Mouse (Mus musculus) kidney, embryonic 16.5 days (tissue): ENCODE data around the gene Best2. TPM values are rescaled to one million over a fixed set of nuclear protein-coding genes. Genes with fewer than 3 reads are reported as not detected.

Experiments used
- ATAC-seq: fragments of 200-750 bp; cut with Nextera tagmentation; 2 replicates; pipeline ENCODE4 v1.8.0; 2017; ENCODE audit warnings: moderate TSS enrichment; ENCODE audit not compliant: low FRiP score, low TSS enrichment
- H3K27ac ChIP-seq: fragments of 300-500 bp; sonication (generic); 2 replicates; pipeline ENCODE4 v1.5.1; 2014; ENCODE audit warnings: low read length
- H3K27me3 ChIP-seq: fragments of 300-500 bp; sonication (generic); 2 replicates; pipeline ENCODE4 v1.6.1; 2014; ENCODE audit warnings: low read length, control low read depth, mixed read lengths; ENCODE audit not compliant: insufficient read depth
- H3K36me3 ChIP-seq: fragments of 300-500 bp; sonication (generic); 2 replicates; pipeline ENCODE4 v1.6.1; 2014; ENCODE audit warnings: low read length, control low read depth, mixed read lengths; ENCODE audit not compliant: insufficient read depth
- H3K4me1 ChIP-seq: fragments of 300-500 bp; sonication (generic); 2 replicates; pipeline ENCODE4 v1.6.1; 2014; ENCODE audit warnings: low read length, control low read depth, mixed read lengths; ENCODE audit not compliant: insufficient read depth
- H3K4me2 ChIP-seq: fragments of 300-500 bp; sonication (generic); replicated peaks from 2 replicates; pipeline ENCODE4 v1.6.1; 2014; ENCODE audit warnings: low read depth, low read length
- H3K4me3 ChIP-seq: fragments of 300-500 bp; sonication (generic); 2 replicates; pipeline ENCODE4 v1.5.1; 2014; ENCODE audit warnings: mild to moderate bottlenecking, low read length
- H3K9ac ChIP-seq: fragments of 300-500 bp; sonication (generic); replicated peaks from 2 replicates; pipeline ENCODE4 v1.6.1; 2014; ENCODE audit warnings: low read length
- H3K9me3 ChIP-seq: fragments of 300-500 bp; sonication (generic); 2 replicates; pipeline ENCODE4 v1.6.1; 2016; ENCODE audit warnings: low read length, control low read depth
- WGBS: fragments of 180-500 bp; shearing (Covaris S2); extraction: QIAGEN DNeasy Blood & Tissue Kit; methylation state at CpG from one replicate; pipeline ENCODE4 v1.1.7; 2014; 5-methylcytosine and 5-hydroxymethylcytosine counted together
- polyA plus RNA-seq: library from polyadenylated mRNA; unstranded; fragments of >200 nt; fragmentation: Nextera tagmentation; extraction: Ambion mirVana; gene quantifications from 2 replicates; pipeline ENCODE4 v1.2.1, GENCODE M21; 2015

The Best2 gene
- polyA plus RNA-seq, 1 experiment from 2014 or later = not detected

- Histone ChIP-seq H3K36me3 (peaks cover 25% of the 10 kb centered on the region), H3K4me2 (peak overlapping the region; percentile 83), H3K9me3 (no peaks in the 10 kb centered on the region), H3K4me3 (peak overlapping the region; percentile 87), H3K27me3 (no peaks in the 10 kb centered on the region), H3K4me1 (peaks cover 26% of the 10 kb centered on the region), H3K9ac (peak overlapping the region; percentile 87), H3K27ac (peak overlapping the region; percentile 100)
- peak; percentile 11; the same call in 1 of the 2 replicates for ATAC-seq
- under 1% methylated on average over 15 of the region's 15 CpGs for WGBS
Measured at GRCm38 (mm10) chr8:85035728-85036310, 21.5 kb upstream of the Best2 start.

- 4% methylated on average over 12 of the region's 12 CpGs for WGBS
- H3K27me3 ChIP-seq = no peaks in the 10 kb centered on the region
- H3K4me2 ChIP-seq = peak overlapping the region; percentile 83
- peak overlapping the region; percentile 100 for H3K27ac ChIP-seq
- peak overlapping the region; percentile 87 for H3K4me3 ChIP-seq
- no peak for ATAC-seq
- H3K4me1 ChIP-seq = peaks cover 26% of the 10 kb centered on the region
- H3K9me3 ChIP-seq = no peaks in the 10 kb centered on the region
- H3K36me3 ChIP-seq = peaks cover 23% of the 10 kb centered on the region
- H3K9ac ChIP-seq = peak overlapping the region; percentile 87
Measured at GRCm38 (mm10) chr8:85035165-85035727, 20.9 kb upstream of the Best2 start.

GRCm38 (mm10) chr8:85034764-85035163, 20.4 kb upstream of the Best2 start:
- WGBS = 7% methylated on average over 13 of the region's 13 CpGs
- H3K9ac ChIP-seq = peak overlapping the region; percentile 87

GRCm38 (mm10) chr8:85033867-85034266, 19.5 kb upstream of the Best2 start:
- Histone ChIP-seq H3K27me3 (no peaks in the 10 kb centered on the region), H3K4me2 (no peak overlapping the region), H3K4me3 (no peak overlapping the region), H3K27ac (no peak overlapping the region), H3K4me1 (peaks cover 24% of the 10 kb centered on the region), H3K9ac (no peak overlapping the region), H3K9me3 (no peaks in the 10 kb centered on the region), H3K36me3 (peaks cover 36% of the 10 kb centered on the region)
- 52% methylated on average over 1 of the region's 1 CpGs for WGBS
- no peak for ATAC-seq

More at GRCm38 (mm10) chr8:85034764-85035163, 20.4 kb upstream of the Best2 start:
- Histone ChIP-seq H3K27me3 (no peaks in the 10 kb centered on the region), H3K4me1 (peaks cover 26% of the 10 kb centered on the region), H3K36me3 (peaks cover 28% of the 10 kb centered on the region), H3K4me3 (peak overlapping the region; percentile 87), H3K9me3 (no peaks in the 10 kb centered on the region), H3K4me2 (peak overlapping the region; percentile 83), H3K27ac (peak overlapping the region; percentile 100; the same call in 1 of the 2 replicates)
- ATAC-seq = no peak

GRCm38 (mm10) chr8:85032622-85033311, 18.4 kb upstream of the Best2 start:
- Histone ChIP-seq H3K36me3 (peaks cover 36% of the 10 kb centered on the region), H3K4me1 (peaks cover 29% of the 10 kb centered on the region), H3K9ac (no peak overlapping the region), H3K4me2 (no peak overlapping the region), H3K4me3 (no peak overlapping the region), H3K9me3 (no peaks in the 10 kb centered on the region), H3K27ac (no peak overlapping the region), H3K27me3 (no peaks in the 10 kb centered on the region)
- 82% methylated on average over 4 of the region's 4 CpGs for WGBS
- ATAC-seq = no peak

GRCm38 (mm10) chr8:85029271-85029670, 14.9 kb upstream of the Best2 start:
- Histone ChIP-seq H3K4me2 (0 out of 2 replicates have a peak overlapping the region, but pooled peaks have one; percentile 83), H3K36me3 (peaks cover 36% of the 10 kb centered on the region)
- no peak for ATAC-seq

GRCm38 (mm10) chr8:85027922-85028321, 13.6 kb upstream of the Best2 start:
- peak overlapping the region; percentile 100 for H3K4me3 ChIP-seq
- H3K27ac ChIP-seq = no peak overlapping the region
- H3K27me3 ChIP-seq = no peaks in the 10 kb centered on the region
- H3K4me2 ChIP-seq = peak overlapping the region; percentile 83
- H3K9ac ChIP-seq = peak overlapping the region; percentile 100
- no peaks in the 10 kb centered on the region for H3K9me3 ChIP-seq
- peaks cover 41% of the 10 kb centered on the region for H3K36me3 ChIP-seq
- WGBS = 19% methylated on average over 2 of the region's 2 CpGs
- peaks cover 33% of the 10 kb centered on the region for H3K4me1 ChIP-seq
- ATAC-seq = no peak

More at GRCm38 (mm10) chr8:85029271-85029670, 14.9 kb upstream of the Best2 start:
- 84% methylated on average over 14 of the region's 14 CpGs for WGBS
- H3K9me3 ChIP-seq = no peaks in the 10 kb centered on the region
- no peak overlapping the region for H3K27ac ChIP-seq
- H3K4me1 ChIP-seq = peaks cover 34% of the 10 kb centered on the region
- H3K9ac ChIP-seq = peak overlapping the region; percentile 45; the same call in 1 of the 2 replicates
- peak overlapping the region; percentile 8; the same call in 1 of the 2 replicates for H3K4me3 ChIP-seq
- no peaks in the 10 kb centered on the region for H3K27me3 ChIP-seq

- under 1% methylated on average over 13 of the region's 13 CpGs for WGBS
- Histone ChIP-seq H3K36me3 (peaks cover 37% of the 10 kb centered on the region), H3K4me2 (peak overlapping the region; percentile 83), H3K9me3 (no peaks in the 10 kb centered on the region), H3K4me1 (peaks cover 33% of the 10 kb centered on the region), H3K27ac (peak overlapping the region; percentile 94), H3K4me3 (peak overlapping the region; percentile 100), H3K27me3 (no peaks in the 10 kb centered on the region), H3K9ac (peak overlapping the region; percentile 100)
- ATAC-seq = no peak
Measured at GRCm38 (mm10) chr8:85027516-85027855, 13.2 kb upstream of the Best2 start.

- 0% methylated on average over 73 of the region's 75 CpGs for WGBS
- ATAC-seq = peak; percentile 79
- peaks cover 37% of the 10 kb centered on the region for H3K36me3 ChIP-seq
Measured at GRCm38 (mm10) chr8:85026670-85027515, 12.6 kb upstream of the Best2 start, which contains the start of gene Trir. Gene Trir, plus strand, starts transcription at chr8:85026823.

More at GRCm38 (mm10) chr8:85026670-85027515, 12.6 kb upstream of the Best2 start, which contains the start of gene Trir:
- H3K27me3 ChIP-seq = no peaks in the 10 kb centered on the region
- H3K27ac ChIP-seq = peak within 1 kb of the TSS; percentile 94
- peak within 1 kb of the TSS; percentile 100 for H3K4me3 ChIP-seq
- H3K4me1 ChIP-seq = peaks cover 33% of the 10 kb centered on the region
- no peaks in the 10 kb centered on the region for H3K9me3 ChIP-seq
- peak within 1 kb of the TSS; percentile 100 for H3K9ac ChIP-seq
- peak within 1 kb of the TSS; percentile 83 for H3K4me2 ChIP-seq
